Mouse (Mus musculus) liver, adult 2 months (tissue): ENCODE measurements at regions not wholly inside any gene's neighbourhood (a gene's known extent, or its start where the extent isn't known, plus 50 kb on each side); places are given as distances from the start of the nearest gene placed in this dataset.

ENCODE experiments used
- DNase-seq: peaks from one replicate; pipeline ENCODE4 v3.0.0-alpha.2; 2011; ENCODE audit warnings: low read depth, low spot score; ENCODE audit errors: extremely low read depth
- H3K27ac ChIP-seq: fragments of 200-500 bp; replicated peaks from 2 replicates; pipeline ENCODE4 v1.5.1; 2012; ENCODE audit warnings: low read depth, mild to moderate bottlenecking, control low read depth, inconsistent platforms, low read length; ENCODE audit not compliant: insufficient read depth
- H3K27me3 ChIP-seq: fragments of 200-500 bp; 2 replicates; pipeline ENCODE4 v1.6.1; 2012; ENCODE audit warnings: mild to moderate bottlenecking, moderate library complexity, low read length, inconsistent platforms; ENCODE audit not compliant: control insufficient read depth, insufficient read depth
- H3K36me3 ChIP-seq: fragments of 200-500 bp; 2 replicates; pipeline ENCODE4 v1.6.1; 2012; ENCODE audit warnings: low read length, inconsistent platforms; ENCODE audit not compliant: control insufficient read depth, insufficient read depth
- H3K4me1 ChIP-seq: fragments of 200-500 bp; 2 replicates; pipeline ENCODE4 v1.6.1; 2011; ENCODE audit warnings: low read length; ENCODE audit not compliant: control insufficient read depth, insufficient read depth
- H3K4me3 ChIP-seq: fragments of 200-500 bp; 2 replicates; pipeline ENCODE4 v1.5.1; 2011; ENCODE audit warnings: low read depth, mild to moderate bottlenecking, control low read depth, low read length, moderate library complexity; ENCODE audit not compliant: insufficient read depth
- H3K79me2 ChIP-seq: fragments of 200-500 bp; 2 replicates; pipeline ENCODE4 v1.6.1; 2012; ENCODE audit warnings: inconsistent platforms, mild to moderate bottlenecking, low read length, moderate library complexity; ENCODE audit not compliant: control insufficient read depth, insufficient read depth
- H3K9ac ChIP-seq: fragments of 200-500 bp; 2 replicates; pipeline ENCODE4 v1.6.1; 2012; ENCODE audit warnings: low read depth, mild to moderate bottlenecking, control low read depth, inconsistent platforms, low read length
- CTCF ChIP-seq: fragments of 200-500 bp; IDR thresholded peaks from 2 replicates; pipeline ENCODE4 v1.5.1; 2011; ENCODE audit warnings: low read depth, low read length, control low read depth
- POLR2A ChIP-seq: fragments of 200-500 bp; IDR thresholded peaks from 2 replicates; pipeline ENCODE4 v1.6.1; 2011; ENCODE audit warnings: low read length, control low read depth; ENCODE audit not compliant: insufficient read depth; ENCODE audit errors: extremely low read depth
- WGBS: fragments of 180-500 bp; shearing (Covaris S2); methylation state at CpG from one replicate; pipeline ENCODE4 v1.1.7; 2018; 5-methylcytosine and 5-hydroxymethylcytosine counted together

DNA sequence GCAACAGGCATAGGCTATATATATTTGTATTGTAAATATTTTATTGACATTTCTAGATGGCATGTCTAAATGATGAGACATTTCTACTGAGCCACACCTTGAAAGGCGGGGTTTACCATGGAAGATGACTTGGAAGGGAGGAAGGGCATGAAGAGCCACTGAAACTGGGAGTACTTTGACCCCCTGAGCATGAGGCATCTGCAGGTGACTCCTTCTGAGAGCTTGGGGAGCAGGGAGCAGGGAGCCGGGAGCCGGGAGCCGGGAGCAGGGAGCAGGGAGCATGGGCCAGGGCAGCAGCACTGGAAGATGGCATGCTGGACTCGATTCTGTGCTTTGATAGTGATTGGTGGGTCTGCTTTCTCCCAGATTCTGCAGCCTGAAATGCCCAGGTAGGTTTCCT lies 253.5 kb upstream of the Nr5a2 start:
- Histone ChIP-seq H3K4me3 (no peak overlapping the region), H3K4me1 (no peaks in the 10 kb centered on the region), H3K27ac (no peak overlapping the region), H3K27me3 (no peaks in the 10 kb centered on the region), H3K9ac (no peak overlapping the region), H3K36me3 (no peaks in the 10 kb centered on the region), H3K79me2 (no peaks in the 10 kb centered on the region)
- WGBS = 94% methylated on average over 5 of the region's 5 CpGs
- no peak for DNase-seq
- no peak for TF ChIP-seq CTCF
- TF ChIP-seq POLR2A = no peak

GRCm38 (mm10) chr1:137212856-137213255 lies 252.6 kb upstream of the Nr5a2 start:
- no peak for DNase-seq
- WGBS = 77% methylated on average over 3 of the region's 3 CpGs
- TF ChIP-seq CTCF (no peak), POLR2A (no peak)
- Histone ChIP-seq H3K27ac (no peak overlapping the region), H3K79me2 (no peaks in the 10 kb centered on the region), H3K4me1 (no peaks in the 10 kb centered on the region), H3K4me3 (no peak overlapping the region), H3K27me3 (no peaks in the 10 kb centered on the region), H3K36me3 (no peaks in the 10 kb centered on the region), H3K9ac (no peak overlapping the region)

- H3K79me2 ChIP-seq = no peaks in the 10 kb centered on the region
- H3K4me1 ChIP-seq = no peaks in the 10 kb centered on the region; the same call in 1 of the 2 replicates
- H3K4me3 ChIP-seq = no peak overlapping the region
- no peak overlapping the region for H3K27ac ChIP-seq
- no peaks in the 10 kb centered on the region for H3K27me3 ChIP-seq
- WGBS = 82% methylated on average over 7 of the region's 7 CpGs
- H3K36me3 ChIP-seq = no peaks in the 10 kb centered on the region
- TF ChIP-seq POLR2A = no peak
- no peak for TF ChIP-seq CTCF
- no peak for DNase-seq
- H3K9ac ChIP-seq = no peak overlapping the region
Observed at GRCm38 (mm10) chr1:137204371-137204770, 244.1 kb upstream of the Nr5a2 start.

- 75% methylated on average over 8 of the region's 8 CpGs for WGBS
- Histone ChIP-seq H3K79me2 (no peaks in the 10 kb centered on the region), H3K27ac (no peak overlapping the region), H3K4me1 (no peaks in the 10 kb centered on the region; the same call in 1 of the 2 replicates), H3K27me3 (no peaks in the 10 kb centered on the region), H3K4me3 (no peak overlapping the region), H3K36me3 (no peaks in the 10 kb centered on the region), H3K9ac (no peak overlapping the region)
- DNase-seq = no peak
- no peak for TF ChIP-seq POLR2A
Observed at GRCm38 (mm10) chr1:137203512-137203911, 243.3 kb upstream of the Nr5a2 start.

- no peaks in the 10 kb centered on the region for H3K27me3 ChIP-seq
- no peak for TF ChIP-seq POLR2A
- no peak for TF ChIP-seq CTCF
- WGBS = 94% methylated on average over 11 of the region's 11 CpGs
Observed at GRCm38 (mm10) chr1:137200931-137201330, 240.7 kb upstream of the Nr5a2 start.

DNA sequence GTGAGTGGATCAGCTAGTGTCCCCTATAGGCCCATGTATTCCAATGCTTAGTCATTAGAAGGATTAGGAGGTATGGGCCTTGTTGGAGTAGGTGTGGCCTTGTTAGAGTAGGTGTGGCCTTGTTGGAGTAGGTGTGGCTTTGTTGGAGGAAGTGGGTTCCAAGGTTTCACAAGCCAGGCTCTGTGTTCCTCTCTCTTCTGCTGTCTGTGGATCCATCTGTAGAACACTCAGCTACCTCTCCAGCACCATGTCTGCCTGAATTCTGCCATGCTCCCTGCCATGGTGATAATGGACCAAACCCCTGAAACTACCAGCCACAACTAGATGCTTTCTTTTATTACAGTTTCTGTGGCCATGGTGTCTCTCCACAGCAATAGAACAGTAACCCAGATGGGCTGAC lies 235.7 kb upstream of the Nr5a2 start:
- Histone ChIP-seq H3K4me1 (no peaks in the 10 kb centered on the region; the same call in 1 of the 2 replicates), H3K27me3 (no peaks in the 10 kb centered on the region), H3K79me2 (no peaks in the 10 kb centered on the region), H3K4me3 (no peak overlapping the region), H3K9ac (no peak overlapping the region), H3K27ac (no peak overlapping the region), H3K36me3 (no peaks in the 10 kb centered on the region)
- no peak for DNase-seq
- TF ChIP-seq CTCF (no peak), POLR2A (no peak)

More at GRCm38 (mm10) chr1:137200931-137201330, 240.7 kb upstream of the Nr5a2 start:
- H3K36me3 ChIP-seq = no peaks in the 10 kb centered on the region
- no peak overlapping the region for H3K27ac ChIP-seq
- DNase-seq = no peak
- no peaks in the 10 kb centered on the region for H3K4me1 ChIP-seq
- H3K9ac ChIP-seq = no peak overlapping the region
- H3K79me2 ChIP-seq = no peaks in the 10 kb centered on the region
- H3K4me3 ChIP-seq = no peak overlapping the region
